Mouse (Mus musculus) ovary, adult 2 months (tissue): ENCODE measurements around the gene Kcnh1. TPM values are rescaled to one million over a fixed set of nuclear protein-coding genes. Genes with fewer than 3 reads are reported as not detected.

Source experiments
- polyA plus RNA-seq: library from polyadenylated mRNA; depleted of rRNA; stranded (reverse); fragments of >200 nt; gene quantifications from 2 replicates; pipeline ENCODE4 v1.2.3, GENCODE M21; 2012; rRNA removed

The Kcnh1 gene
- 1.4 and 1.9 TPM in 2 replicates for polyA plus RNA-seq

DNA sequence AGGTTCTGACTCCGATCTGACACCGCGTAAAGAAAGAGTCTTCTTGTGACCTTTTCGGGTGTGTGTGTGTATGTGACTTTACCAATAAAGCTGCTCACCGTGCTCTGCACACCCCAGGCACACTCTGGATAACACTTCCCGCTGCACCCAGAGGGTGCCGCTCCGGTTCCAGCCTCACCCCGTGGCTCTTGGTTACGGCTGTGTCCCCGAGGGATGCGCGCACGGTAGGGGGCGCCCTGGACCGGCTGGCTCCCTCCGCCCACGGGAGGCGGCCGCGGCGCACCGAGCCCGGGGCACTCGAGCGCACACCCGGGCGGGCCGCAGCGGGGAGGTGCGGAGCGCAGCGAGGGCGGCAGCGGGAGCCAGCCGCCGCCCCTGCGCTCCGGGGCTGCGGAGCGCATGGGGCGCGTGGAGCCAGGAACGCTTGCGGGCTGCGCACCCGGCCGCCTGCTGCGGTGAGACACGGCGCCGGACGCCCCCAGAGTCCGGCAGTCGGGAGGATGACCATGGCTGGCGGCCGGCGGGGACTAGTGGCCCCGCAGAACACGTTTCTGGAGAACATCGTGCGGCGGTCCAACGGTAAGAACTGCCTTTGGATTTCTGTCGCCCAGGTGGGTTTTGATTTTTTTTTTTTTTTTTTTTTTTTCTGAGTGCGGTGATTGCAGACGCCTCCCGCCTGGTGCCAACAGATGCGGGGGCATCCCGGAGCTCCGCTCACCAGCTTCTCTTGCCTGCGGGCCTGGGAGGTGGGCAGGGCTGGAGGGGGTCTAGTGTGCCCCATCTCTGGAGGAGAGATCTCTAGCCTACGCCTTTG, at the start of gene Kcnh1:
Gene Kcnh1, plus strand, starts transcription at position 267 of the 814 bp plus-strand sequence.

Other genes with a start within 250 kb of the Kcnh1 start
- 0.97 and 1.2 TPM in 2 replicates for gene Rd3, start 213.4 kb upstream of the Kcnh1 start, polyA plus RNA-seq
- 16.3 and 21.0 TPM in 2 replicates for gene Traf5, start 98.2 kb upstream of the Kcnh1 start, polyA plus RNA-seq
- 40.7 and 75.9 TPM in 2 replicates for gene Rcor3, start 52.7 kb upstream of the Kcnh1 start, polyA plus RNA-seq